Mouse (Mus musculus) CH12.LX (cell line): ENCODE data around the gene Shisa2.

ENCODE experiments used
- CTCF ChIP-seq, 2 experiments: IDR thresholded peaks in 1 of 2; conservative IDR thresholded peaks in 1 of 2; 2 replicates each; pipeline ENCODE4 v1.5.1; 2011 to 2012; ENCODE audit warnings: low read depth in 2 of 2, low read length in 2 of 2, improper control_type of control experiment in 1 of 2, inconsistent platforms in 1 of 2, mild to moderate bottlenecking in 1 of 2, moderate library complexity in 1 of 2
- E2F4 ChIP-seq: IDR thresholded peaks from 2 replicates; pipeline ENCODE4 v1.6.1; 2011; ENCODE audit warnings: low read depth, low read length, improper control_type of control experiment; ENCODE audit not compliant: insufficient replicate concordance
- EP300 ChIP-seq: IDR thresholded peaks from 2 replicates; pipeline ENCODE4 v1.6.1; 2011; ENCODE audit warnings: low read length, improper control_type of control experiment
- ETS1 ChIP-seq: conservative IDR thresholded peaks from 2 replicates; pipeline ENCODE4 v1.6.1; 2012; ENCODE audit warnings: low read depth, mild to moderate bottlenecking, inconsistent platforms, low read length, improper control_type of control experiment, moderate library complexity
- HCFC1 ChIP-seq: IDR thresholded peaks from 2 replicates; pipeline ENCODE4 v1.6.1; 2012; ENCODE audit warnings: low read depth, mild to moderate bottlenecking, inconsistent platforms, low read length, improper control_type of control experiment
- JUN ChIP-seq: IDR thresholded peaks from 2 replicates; pipeline ENCODE4 v1.6.1; 2011; ENCODE audit warnings: low read depth, mild to moderate bottlenecking, low read length, improper control_type of control experiment, moderate library complexity; ENCODE audit not compliant: insufficient read depth
- JUND ChIP-seq: conservative IDR thresholded peaks from 2 replicates; pipeline ENCODE4 v1.6.1; 2011; ENCODE audit warnings: low read depth, low read length, improper control_type of control experiment
- MAX ChIP-seq: IDR thresholded peaks from 2 replicates; pipeline ENCODE4 v1.6.1; 2011; ENCODE audit warnings: low read length, improper control_type of control experiment
- NELFE ChIP-seq: IDR thresholded peaks from 2 replicates; pipeline ENCODE4 v1.6.1; 2011; ENCODE audit warnings: low read depth, low read length, improper control_type of control experiment
- POLR2A ChIP-seq: IDR thresholded peaks from 2 replicates; pipeline ENCODE4 v1.6.1; 2011; ENCODE audit warnings: low read depth, mild to moderate bottlenecking, improper control_type of control experiment, low read length
- POLR2AphosphoS2 ChIP-seq: IDR thresholded peaks from 2 replicates; pipeline ENCODE4 v1.6.1; 2011; ENCODE audit warnings: low read depth, low read length, improper control_type of control experiment
- RCOR1 ChIP-seq: conservative IDR thresholded peaks from 2 replicates; pipeline ENCODE4 v1.6.1; 2012; ENCODE audit warnings: low read depth, mild to moderate bottlenecking, inconsistent platforms, low read length, improper control_type of control experiment
- USF2 ChIP-seq: conservative IDR thresholded peaks from 2 replicates; pipeline ENCODE4 v1.6.1; 2011; ENCODE audit warnings: low read depth, low read length, improper control_type of control experiment

- TF ChIP-seq POLR2A (no peak), CTCF (conservative IDR thresholded peaks at IDR 0.05 in 1 of 2, IDR thresholded peaks at IDR 0.05 in 1 of 2; ENCODE audit: low read depth in 2 of 2, low read length in 2 of 2) (no peak), POLR2AphosphoS2 (no peak), EP300 (no peak), JUN (no peak), ETS1 (no peak), E2F4 (no peak), JUND (no peak), MAX (no peak), NELFE (no peak), HCFC1 (no peak), RCOR1 (no peak), USF2 (no peak)
Observed at GRCm38 (mm10) chr14:59632067-59632466, 7.0 kb downstream of the Shisa2 start.
